Comparison of ENCODE assay signal across 11 mouse cellular contexts in the genomic region with DNA sequence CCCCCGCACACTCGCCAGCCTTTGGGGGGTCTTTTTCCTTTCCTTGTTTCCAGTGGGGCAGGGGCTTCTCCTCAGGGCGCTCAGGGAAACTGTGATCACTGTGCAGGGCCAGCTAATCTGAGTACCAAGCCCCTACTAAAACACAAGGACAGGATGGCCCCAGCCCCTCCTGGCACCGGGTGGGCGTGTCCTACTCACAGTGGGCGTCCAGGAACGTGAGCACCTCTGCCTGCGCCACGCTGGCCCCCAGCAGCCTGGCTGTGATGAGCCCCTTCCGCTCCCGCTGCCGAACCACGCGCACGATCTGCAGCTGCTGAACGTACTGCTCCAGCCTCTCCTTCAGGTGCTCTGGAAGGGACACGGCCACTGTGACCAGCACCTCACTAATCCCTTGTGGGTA. TPM values are rescaled to one million over a fixed set of nuclear protein-coding genes. Genes with fewer than 3 reads are reported as not detected.
DNase-seq lines count a peak whose midpoint lies in the region; ATAC-seq lines count a peak whose summit lies in the region.
"Had no signal": no experiment of that assay in that cellular context is flagged by ENCODE, and none has a peak within 500 bp of the region (broad histone marks: within the 10 kb centered on the region; RNA-seq: fewer than 3 reads in every experiment).

No protein-coding gene starts in this region.

- no peak for ATAC-seq in heart, embryonic 16.5 days (replicated peaks; ENCODE audit: extremely low read depth, insufficient read depth, low FRiP score)
- ATAC-seq in midbrain, embryonic 13.5 days: no peak
- no peak for ATAC-seq in inflammation-experienced regulatory T-cells, adult 6 months

- no peak overlapping the region for H3K27ac ChIP-seq in heart, embryonic 16.5 days (ENCODE audit: low read length)
- 0 out of 2 replicates have a peak overlapping the region, but pooled peaks have one; percentile 32 for H3K27ac ChIP-seq in embryonic facial prominence, embryonic 10.5 days (replicated peaks)
- no peak overlapping the region for H3K27ac ChIP-seq in hindbrain, embryonic 10.5 days
- H3K27ac ChIP-seq in midbrain, embryonic 13.5 days: no peak overlapping the region
- H3K27ac ChIP-seq: liver, embryonic 15.5 days had no signal

- peaks cover 20% of the 10 kb centered on the region for H3K27me3 ChIP-seq in heart, embryonic 16.5 days (ENCODE audit: control insufficient read depth, insufficient read depth, low read length)
- peaks cover 28% of the 10 kb centered on the region for H3K27me3 ChIP-seq in embryonic facial prominence, embryonic 10.5 days (replicated peaks; ENCODE audit: low read depth, poor library complexity, severe bottlenecking)
- H3K27me3 ChIP-seq in hindbrain, embryonic 10.5 days (ENCODE audit: insufficient read depth, poor library complexity, severe bottlenecking): peaks cover 28% of the 10 kb centered on the region
- H3K27me3 ChIP-seq in midbrain, embryonic 13.5 days: peaks cover 3% of the 10 kb centered on the region; the same call in 1 of the 2 replicates

- H3K9ac ChIP-seq in heart, embryonic 16.5 days (ENCODE audit: low read length): no peak overlapping the region
- H3K9ac ChIP-seq in midbrain, embryonic 13.5 days (replicated peaks): 0 out of 2 replicates have a peak overlapping the region, but pooled peaks have one; percentile 4
- H3K9ac ChIP-seq: liver, embryonic 15.5 days had no signal

- H3K4me1 ChIP-seq in heart, embryonic 16.5 days (ENCODE audit: control insufficient read depth, insufficient read depth, low read length): peaks cover 6% of the 10 kb centered on the region; the same call in 1 of the 2 replicates
- H3K4me1 ChIP-seq in embryonic facial prominence, embryonic 10.5 days: peaks cover 23% of the 10 kb centered on the region
- H3K4me1 ChIP-seq in hindbrain, embryonic 10.5 days (replicated peaks): peaks cover 17% of the 10 kb centered on the region
- peaks cover 6% of the 10 kb centered on the region; the same call in 1 of the 2 replicates for H3K4me1 ChIP-seq in midbrain, embryonic 13.5 days (replicated peaks)

- DNase-seq in heart, adult 11 months: no peak
- peak; percentile 38 for DNase-seq in embryonic facial prominence, embryonic 10.5 days (ENCODE audit: low spot score)
- DNase-seq in hindbrain, embryonic 10.5 days (ENCODE audit: low spot score): no peak
- no peak for DNase-seq in adrenal gland, adult (ENCODE audit: inconsistent age in 2 of 2, low spot score in 1 of 2)
- no peak for DNase-seq in B cell, adult 2 months
- DNase-seq: cerebellum, adult 2 months; kidney, postnatal 36 days had no signal

- H3K36me3 ChIP-seq in heart, embryonic 16.5 days (ENCODE audit: control insufficient read depth, insufficient read depth): no peaks in the 10 kb centered on the region
- H3K36me3 ChIP-seq in embryonic facial prominence, embryonic 10.5 days (replicated peaks): no peaks in the 10 kb centered on the region
- H3K36me3 ChIP-seq in hindbrain, embryonic 10.5 days: no peaks in the 10 kb centered on the region
- no peaks in the 10 kb centered on the region for H3K36me3 ChIP-seq in midbrain, embryonic 13.5 days
- H3K36me3 ChIP-seq: liver, embryonic 15.5 days had no signal

- peak overlapping the region; percentile 11; the same call in 1 of the 2 replicates for H3K4me2 ChIP-seq in heart, embryonic 16.5 days (ENCODE audit: low read depth, low read length)
- H3K4me2 ChIP-seq in midbrain, embryonic 13.5 days (replicated peaks): peak overlapping the region; percentile 25
- H3K4me2 ChIP-seq: liver, embryonic 15.5 days had no signal

- WGBS in heart, embryonic 16.5 days: 11% methylated on average over 17 of the region's 17 CpGs
- 4% methylated on average over 17 of the region's 17 CpGs for WGBS in embryonic facial prominence, embryonic 10.5 days
- WGBS in hindbrain, embryonic 10.5 days: 10% methylated on average over 17 of the region's 17 CpGs
- WGBS in midbrain, embryonic 13.5 days: 6% methylated on average over 17 of the region's 17 CpGs

- no peaks in the 10 kb centered on the region for H3K9me3 ChIP-seq in heart, embryonic 16.5 days (replicated peaks; ENCODE audit: control insufficient read depth, low read length)
- no peaks in the 10 kb centered on the region for H3K9me3 ChIP-seq in embryonic facial prominence, embryonic 10.5 days
- H3K9me3 ChIP-seq in hindbrain, embryonic 10.5 days: no peaks in the 10 kb centered on the region
- no peaks in the 10 kb centered on the region for H3K9me3 ChIP-seq in midbrain, embryonic 13.5 days
- H3K9me3 ChIP-seq: liver, embryonic 15.5 days had no signal

- H3K4me3 ChIP-seq in heart, embryonic 16.5 days (ENCODE audit: low read length): no peak overlapping the region
- peak overlapping the region; percentile 44 for H3K4me3 ChIP-seq in embryonic facial prominence, embryonic 10.5 days
- peak overlapping the region; percentile 18; the same call in 1 of the 2 replicates for H3K4me3 ChIP-seq in hindbrain, embryonic 10.5 days
- no peak overlapping the region for H3K4me3 ChIP-seq in midbrain, embryonic 13.5 days (replicated peaks)
- H3K4me3 ChIP-seq: liver, embryonic 15.5 days had no signal

RNA-seq across cellular contexts. Expression of a gene that starts 16.2 kb away (rescaled TPM):
- polyA plus RNA-seq in heart, embryonic 16.5 days (2015; fragmentation: Nextera tagmentation; extraction: Ambion mirVana): 3.3 and 3.5 TPM in 2 replicates
- 1.7 and 2.2 TPM in 2 replicates for polyA plus RNA-seq in embryonic facial prominence, embryonic 10.5 days (2016; fragmentation: Nextera tagmentation; extraction: Ambion mirVana)
- 1.6 and 2.8 TPM in 2 replicates for polyA plus RNA-seq in hindbrain, embryonic 10.5 days (2016; fragmentation: Nextera tagmentation; extraction: Ambion mirVana)
- 0.34 and 1.1 TPM in 2 replicates for polyA plus RNA-seq in midbrain, embryonic 13.5 days (2015; fragmentation: Nextera tagmentation; extraction: Ambion mirVana)
- 10 to 100 TPM in 1 of 3 experiments, 1 to 10 TPM in 2; 6.8 to 12.6 (median 8.2) TPM for polyA plus RNA-seq in inflammation-experienced regulatory T-cells, adult 6 months (2017; shearing (Covaris generic))

RNA-seq across cellular contexts. Expression of a gene that starts 25.3 kb away (rescaled TPM):
- polyA plus RNA-seq in heart, embryonic 16.5 days (2015; fragmentation: Nextera tagmentation; extraction: Ambion mirVana): 1.0 and 2.4 TPM in 2 replicates
- 0.05 and 0.16 TPM in 2 replicates for polyA plus RNA-seq in embryonic facial prominence, embryonic 10.5 days (2016; fragmentation: Nextera tagmentation; extraction: Ambion mirVana)
- 0.05 and 0.11 TPM in 2 replicates for polyA plus RNA-seq in hindbrain, embryonic 10.5 days (2016; fragmentation: Nextera tagmentation; extraction: Ambion mirVana)
- polyA plus RNA-seq in midbrain, embryonic 13.5 days (2015; fragmentation: Nextera tagmentation; extraction: Ambion mirVana): not detected in 2 replicates
- polyA plus RNA-seq in inflammation-experienced regulatory T-cells, adult 6 months (2017; shearing (Covaris generic)): 10 to 100 TPM; 55.3 to 67.0 (median 65.0) TPM

RNA-seq across cellular contexts. Expression of a gene that starts 34.6 kb away (rescaled TPM):
- polyA plus RNA-seq in heart, embryonic 16.5 days (2015; fragmentation: Nextera tagmentation; extraction: Ambion mirVana): 5.9 and 13.3 TPM in 2 replicates
- polyA plus RNA-seq in embryonic facial prominence, embryonic 10.5 days (2016; fragmentation: Nextera tagmentation; extraction: Ambion mirVana): 2.1 and 4.0 TPM in 2 replicates
- polyA plus RNA-seq in hindbrain, embryonic 10.5 days (2016; fragmentation: Nextera tagmentation; extraction: Ambion mirVana): 4.0 and 4.5 TPM in 2 replicates
- 1.2 and 1.3 TPM in 2 replicates for polyA plus RNA-seq in midbrain, embryonic 13.5 days (2015; fragmentation: Nextera tagmentation; extraction: Ambion mirVana)
- polyA plus RNA-seq in inflammation-experienced regulatory T-cells, adult 6 months (2017; shearing (Covaris generic)): 100 to 1,000 TPM; 292 to 493 (median 317) TPM

RNA-seq across cellular contexts. Expression of a gene that starts 57.6 kb away (rescaled TPM):
- polyA plus RNA-seq in heart, embryonic 16.5 days (2015; fragmentation: Nextera tagmentation; extraction: Ambion mirVana): 1.3 and 1.4 TPM in 2 replicates
- polyA plus RNA-seq in embryonic facial prominence, embryonic 10.5 days (2016; fragmentation: Nextera tagmentation; extraction: Ambion mirVana): 9.0 and 10.2 TPM in 2 replicates
- polyA plus RNA-seq in hindbrain, embryonic 10.5 days (2016; fragmentation: Nextera tagmentation; extraction: Ambion mirVana): 9.5 and 10.0 TPM in 2 replicates
- polyA plus RNA-seq in midbrain, embryonic 13.5 days (2015; fragmentation: Nextera tagmentation; extraction: Ambion mirVana): 23.3 and 23.4 TPM in 2 replicates
- polyA plus RNA-seq in inflammation-experienced regulatory T-cells, adult 6 months (2017; shearing (Covaris generic)): 10 to 100 TPM in 1 of 3 experiments, 1 to 10 TPM in 2; 7.4 to 10.9 (median 9.1) TPM

Comparison
In these comparisons a context has a peak if more than half of its experiments do, and no peak if none do; other contexts are left out.
1. H3K4me3 ChIP-seq: peak in embryonic facial prominence, embryonic 10.5 days (single experiment) and hindbrain, embryonic 10.5 days (single experiment); none in heart, embryonic 16.5 days (single experiment) and midbrain, embryonic 13.5 days (single experiment).
2. RNA of a gene that starts 25.3 kb away (polyA plus RNA-seq): 55.3 to 67.0 TPM in inflammation-experienced regulatory T-cells, adult 6 months; 1.0 to 2.4 TPM in heart, embryonic 16.5 days, 0.05 to 0.16 TPM in embryonic facial prominence, embryonic 10.5 days, not detected in midbrain, embryonic 13.5 days and 0.05 to 0.11 TPM in hindbrain, embryonic 10.5 days; every median in the first group is over 10 times any median in the second.
3. RNA of a gene that starts 34.6 kb away (polyA plus RNA-seq): 292 to 493 TPM in inflammation-experienced regulatory T-cells, adult 6 months; 5.9 to 13.3 TPM in heart, embryonic 16.5 days, 4.0 to 4.5 TPM in hindbrain, embryonic 10.5 days, 2.1 to 4.0 TPM in embryonic facial prominence, embryonic 10.5 days and 1.2 to 1.3 TPM in midbrain, embryonic 13.5 days; every median in the first group is over 10 times any median in the second.